Mouse (Mus musculus): ENCODE results near the gene C530008M17Rik. TPM values are rescaled to one million over a fixed set of nuclear protein-coding genes. Genes with fewer than 3 reads are reported as not detected.

C530008M17Rik gene
- total and polyA plus RNA-seq, 2 experiments from 2014 or later = 52.5 to 55.3 TPM

DNA sequence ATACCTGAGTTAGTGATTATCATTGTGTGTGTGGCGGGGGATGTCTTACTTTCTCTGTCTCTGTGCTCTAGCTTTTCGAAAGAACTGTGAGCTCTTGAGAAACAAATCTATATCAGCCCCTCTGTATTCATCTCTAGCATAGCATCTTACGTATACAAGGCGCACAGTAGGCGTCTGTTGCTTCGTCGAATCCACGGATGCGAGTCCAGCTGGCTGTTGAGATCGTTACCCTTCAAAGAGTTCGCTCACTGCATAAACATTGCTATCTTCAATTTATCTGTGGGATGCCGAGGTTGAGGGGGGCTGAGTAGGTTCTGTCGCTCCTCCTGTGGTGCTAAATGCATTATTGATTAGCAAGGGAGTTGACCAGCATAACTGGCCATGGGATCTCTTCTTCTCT lies 125.6 kb downstream of the C530008M17Rik start:
- 58% methylated on average over 13 of the region's 13 CpGs for WGBS
- DNase-seq (ENCODE audit: low spot score) = no peak
- Histone ChIP-seq H3K27me3 (ENCODE audit: insufficient read depth, low read length) (no peaks in the 10 kb centered on the region), H3K9ac (replicated peaks; ENCODE audit: low read length) (no peak overlapping the region), H3K9me3 (ENCODE audit: low read length) (no peaks in the 10 kb centered on the region), H3K27ac (peak overlapping the region; percentile 74), H3K4me1 (ENCODE audit: insufficient read depth, low read length) (peaks cover 16% of the 10 kb centered on the region; the same call in 1 of the 2 replicates), H3K4me3 (ENCODE audit: low read length) (no peak overlapping the region), H3K4me2 (ENCODE audit: low read depth, low read length) (0 out of 2 replicates have a peak overlapping the region, but pooled peaks have one; percentile 11), H3K36me3 (ENCODE audit: insufficient read depth, low read length) (no peaks in the 10 kb centered on the region)
- no peak; the same call in 1 of the 2 replicates for ATAC-seq
- no peak for TF ChIP-seq CTCF (IDR thresholded peaks at IDR 0.05; ENCODE audit: low read depth)

DNA sequence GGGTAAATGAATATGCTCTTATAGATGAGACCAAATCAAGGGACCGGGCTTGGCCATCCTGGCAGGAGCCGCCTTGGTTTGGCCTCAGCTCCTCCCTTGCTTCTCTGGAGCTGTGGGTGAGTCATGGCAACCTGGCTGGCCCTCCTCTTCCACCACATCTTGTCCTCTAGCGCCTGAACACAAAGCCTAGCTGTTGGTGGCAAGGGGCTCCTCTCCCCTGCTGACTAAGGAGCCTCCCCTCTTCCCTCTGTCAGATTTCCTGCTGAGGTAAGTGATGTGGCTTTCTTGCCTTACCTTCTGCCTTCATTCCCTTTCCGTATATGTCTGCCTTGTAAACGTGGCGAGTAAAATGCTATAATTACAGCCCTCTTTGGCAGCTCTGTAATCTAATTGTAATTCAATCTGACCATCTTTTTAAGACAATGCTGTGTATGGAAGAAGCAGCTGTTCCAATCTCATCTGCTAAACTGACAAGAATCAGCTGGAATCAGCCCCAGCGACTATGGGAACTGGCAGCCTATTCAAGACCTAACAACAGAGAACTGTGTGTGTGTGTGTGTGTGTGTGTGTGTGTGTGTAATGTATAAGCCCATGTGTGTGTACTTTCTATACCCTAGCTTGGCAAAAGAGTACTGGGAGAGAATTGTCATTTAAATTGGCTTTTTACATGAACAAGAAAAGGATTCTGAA lies 126.2 kb downstream of the C530008M17Rik start:
- H3K4me3 ChIP-seq (ENCODE audit: low read length) = no peak overlapping the region
- H3K9me3 ChIP-seq (ENCODE audit: low read length) = no peaks in the 10 kb centered on the region
- no peaks in the 10 kb centered on the region for H3K27me3 ChIP-seq (ENCODE audit: insufficient read depth, low read length)
- 13% methylated on average over 7 of the region's 7 CpGs for WGBS
- peak; percentile 81 for ATAC-seq
- peak overlapping the region; percentile 11; the same call in 1 of the 2 replicates for H3K4me2 ChIP-seq (ENCODE audit: low read depth, low read length)
- H3K36me3 ChIP-seq (ENCODE audit: insufficient read depth, low read length) = no peaks in the 10 kb centered on the region
- TF ChIP-seq CTCF (IDR thresholded peaks at IDR 0.05; ENCODE audit: low read depth) = no peak
- peak overlapping the region; percentile 74 for H3K27ac ChIP-seq
- 0 out of 2 replicates have a peak overlapping the region, but pooled peaks have one; percentile 1 for H3K9ac ChIP-seq (replicated peaks; ENCODE audit: low read length)
- peak; percentile 69 for DNase-seq (ENCODE audit: low spot score)
- H3K4me1 ChIP-seq (ENCODE audit: insufficient read depth, low read length) = peaks cover 16% of the 10 kb centered on the region; the same call in 1 of the 2 replicates

DNA sequence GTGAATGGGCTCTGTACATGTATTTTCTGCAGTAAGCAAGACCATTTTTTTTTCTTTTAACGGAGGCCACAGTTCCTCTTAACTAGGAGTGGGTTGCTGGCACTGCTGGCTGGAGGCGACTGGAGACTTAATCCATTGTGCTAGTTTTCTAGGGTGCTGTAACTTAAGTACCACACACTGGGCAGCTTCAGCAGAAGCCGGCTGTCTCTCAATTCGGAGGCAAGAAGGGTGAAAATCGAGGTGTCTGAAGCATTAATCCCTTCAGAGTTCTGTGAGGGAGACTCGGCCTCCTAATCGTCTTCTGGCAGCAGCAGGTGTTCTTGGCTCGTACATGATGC lies 126.8 kb downstream of the C530008M17Rik start:
- Histone ChIP-seq H3K27ac (peak overlapping the region; percentile 74), H3K9ac (replicated peaks; ENCODE audit: low read length) (no peak overlapping the region), H3K4me2 (ENCODE audit: low read depth, low read length) (no peak overlapping the region), H3K36me3 (ENCODE audit: insufficient read depth, low read length) (no peaks in the 10 kb centered on the region), H3K4me1 (ENCODE audit: insufficient read depth, low read length) (peaks cover 16% of the 10 kb centered on the region; the same call in 1 of the 2 replicates), H3K9me3 (ENCODE audit: low read length) (no peaks in the 10 kb centered on the region), H3K27me3 (ENCODE audit: insufficient read depth, low read length) (no peaks in the 10 kb centered on the region), H3K4me3 (ENCODE audit: low read length) (no peak overlapping the region)
- 19% methylated on average over 8 of the region's 8 CpGs for WGBS
- ATAC-seq = no peak
- TF ChIP-seq CTCF (IDR thresholded peaks at IDR 0.05; ENCODE audit: low read depth) = no peak
- no peak for DNase-seq (ENCODE audit: low spot score)

DNA sequence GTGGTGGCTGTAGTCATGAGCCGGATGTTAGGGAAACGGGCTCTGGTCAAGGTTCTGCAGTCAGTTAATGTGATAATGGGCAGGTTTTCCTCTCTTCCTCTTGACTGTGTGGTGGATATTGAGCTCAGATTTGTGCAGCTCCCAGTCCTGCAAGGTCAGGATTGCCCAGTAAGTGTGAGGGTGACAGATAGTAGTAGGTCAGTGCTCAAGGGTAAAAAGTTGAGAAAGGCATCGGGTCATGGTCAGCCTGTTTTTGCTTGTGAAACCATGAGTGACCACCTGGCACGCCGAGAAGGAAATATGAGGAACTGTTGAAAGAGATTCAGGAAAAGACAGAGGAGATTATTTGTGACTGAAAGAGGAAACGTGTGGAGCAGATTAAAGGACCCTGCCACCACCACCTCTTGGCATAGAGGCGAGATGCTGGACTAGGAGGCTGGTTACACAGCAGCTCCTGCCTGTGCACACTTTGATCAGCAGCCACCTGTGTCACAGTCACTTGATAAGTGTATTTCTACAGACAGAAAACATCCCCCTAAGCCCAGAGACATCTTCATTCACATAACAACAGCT lies 127.9 kb downstream of the C530008M17Rik start:
- peaks cover 13% of the 10 kb centered on the region; the same call in 1 of the 2 replicates for H3K4me1 ChIP-seq (ENCODE audit: insufficient read depth, low read length)

DNA sequence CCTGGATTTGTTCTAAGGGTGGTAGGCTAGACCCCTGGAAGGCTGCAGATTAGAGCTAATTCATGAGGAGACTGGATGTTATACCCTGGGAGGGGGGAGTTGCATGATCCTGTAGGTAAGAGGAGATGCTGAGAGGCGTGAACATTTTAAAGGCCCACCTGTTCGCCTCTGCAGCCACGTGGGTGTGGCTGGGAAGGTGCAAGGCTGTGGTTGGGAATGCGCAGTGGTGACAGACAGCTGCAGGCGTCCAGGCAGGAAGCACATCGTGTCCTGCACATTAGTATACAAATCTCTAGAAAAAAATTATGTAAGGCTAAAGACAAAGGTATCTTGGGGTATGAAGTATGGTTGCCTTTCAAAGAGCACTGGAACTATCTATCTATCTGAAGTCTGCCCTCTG lies 128.7 kb downstream of the C530008M17Rik start:
- WGBS = 86% methylated on average over 6 of the region's 6 CpGs
- no peak for TF ChIP-seq CTCF (IDR thresholded peaks at IDR 0.05; ENCODE audit: low read depth)
- Histone ChIP-seq H3K27me3 (ENCODE audit: insufficient read depth, low read length) (no peaks in the 10 kb centered on the region), H3K4me3 (ENCODE audit: low read length) (no peak overlapping the region), H3K4me2 (ENCODE audit: low read depth, low read length) (no peak overlapping the region), H3K9me3 (ENCODE audit: low read length) (no peaks in the 10 kb centered on the region), H3K4me1 (ENCODE audit: insufficient read depth, low read length) (0 out of 2 replicates have a peak, but pooled peaks cover 9% of the 10 kb centered on the region), H3K27ac (no peak overlapping the region), H3K9ac (replicated peaks; ENCODE audit: low read length) (no peak overlapping the region), H3K36me3 (ENCODE audit: insufficient read depth, low read length) (no peaks in the 10 kb centered on the region)
- DNase-seq (ENCODE audit: low spot score) (no peak), ATAC-seq (no peak)

More for the DNA sequence above, 127.9 kb downstream of the C530008M17Rik start:
- Histone ChIP-seq H3K9me3 (ENCODE audit: low read length) (no peaks in the 10 kb centered on the region), H3K27me3 (ENCODE audit: insufficient read depth, low read length) (no peaks in the 10 kb centered on the region), H3K4me3 (ENCODE audit: low read length) (no peak overlapping the region), H3K27ac (no peak overlapping the region), H3K36me3 (ENCODE audit: insufficient read depth, low read length) (no peaks in the 10 kb centered on the region), H3K4me2 (ENCODE audit: low read depth, low read length) (no peak overlapping the region), H3K9ac (replicated peaks; ENCODE audit: low read length) (no peak overlapping the region)
- no peak for TF ChIP-seq CTCF (IDR thresholded peaks at IDR 0.05; ENCODE audit: low read depth)
- DNase-seq (ENCODE audit: low spot score) (no peak), ATAC-seq (no peak)
- WGBS = 76% methylated on average over 7 of the region's 7 CpGs

GRCm38 (mm10) chr5:76789881-76790280 lies 133.6 kb downstream of the C530008M17Rik start:
- WGBS = 93% methylated on average over 4 of the region's 4 CpGs
- H3K36me3 ChIP-seq (ENCODE audit: insufficient read depth, low read length) = no peaks in the 10 kb centered on the region
- no peaks in the 10 kb centered on the region for H3K9me3 ChIP-seq (ENCODE audit: low read length)
- no peaks in the 10 kb centered on the region for H3K4me1 ChIP-seq (ENCODE audit: insufficient read depth, low read length)
- no peak overlapping the region for H3K27ac ChIP-seq
- ATAC-seq = no peak
- TF ChIP-seq CTCF (IDR thresholded peaks at IDR 0.05; ENCODE audit: low read depth) = no peak
- no peak overlapping the region for H3K4me2 ChIP-seq (ENCODE audit: low read depth, low read length)
- no peak overlapping the region for H3K4me3 ChIP-seq (ENCODE audit: low read length)
- no peak for DNase-seq (ENCODE audit: low spot score)
- no peaks in the 10 kb centered on the region for H3K27me3 ChIP-seq (ENCODE audit: insufficient read depth, low read length)
- no peak overlapping the region for H3K9ac ChIP-seq (replicated peaks; ENCODE audit: low read length)

DNA sequence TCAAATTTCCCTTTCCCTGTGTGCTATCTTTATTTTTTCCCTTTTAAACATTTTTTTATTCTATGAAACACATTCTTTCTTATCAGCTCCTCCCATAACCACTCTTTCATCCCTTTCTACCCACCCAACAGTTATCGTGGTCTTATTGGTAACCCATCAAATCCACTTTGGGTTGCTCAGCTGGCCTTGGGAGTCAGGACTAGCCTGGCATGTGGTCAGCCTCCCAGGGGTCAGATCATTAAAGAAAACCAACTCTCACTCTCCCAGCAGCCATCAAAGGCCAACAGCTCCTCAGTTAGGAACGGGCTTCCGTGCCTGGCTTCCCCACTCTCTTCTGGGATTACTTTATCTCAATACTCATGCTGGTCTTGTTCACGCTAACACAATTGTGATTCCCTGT lies 135.0 kb downstream of the C530008M17Rik start:
- no peak for ATAC-seq
- H3K9me3 ChIP-seq (ENCODE audit: low read length) = no peaks in the 10 kb centered on the region

More for the DNA sequence above, 135.0 kb downstream of the C530008M17Rik start:
- Histone ChIP-seq H3K4me1 (ENCODE audit: insufficient read depth, low read length) (no peaks in the 10 kb centered on the region), H3K9ac (replicated peaks; ENCODE audit: low read length) (no peak overlapping the region), H3K36me3 (ENCODE audit: insufficient read depth, low read length) (no peaks in the 10 kb centered on the region), H3K4me3 (ENCODE audit: low read length) (no peak overlapping the region), H3K27ac (no peak overlapping the region), H3K4me2 (ENCODE audit: low read depth, low read length) (no peak overlapping the region), H3K27me3 (ENCODE audit: insufficient read depth, low read length) (no peaks in the 10 kb centered on the region)
- no peak for DNase-seq (ENCODE audit: low spot score)
- WGBS = 71% methylated on average over 4 of the region's 4 CpGs
- TF ChIP-seq CTCF (IDR thresholded peaks at IDR 0.05; ENCODE audit: low read depth) = no peak

Data from hindbrain, postnatal 0 days (tissue).